Comparison of ENCODE assay signal across 14 mouse cellular contexts in genomic region chr1:125488915-125489730, GRCm38 (mm10). TPM values are rescaled to one million over a fixed set of nuclear protein-coding genes. Genes with fewer than 3 reads are reported as not detected.
A peak's percentile ranks its signal among the peaks of the same experiment; 100 is the strongest.
DNase-seq lines count a peak whose midpoint lies in the region; ATAC-seq and TF ChIP-seq lines count a peak whose summit lies in the region.
"Had no signal": no experiment of that assay in that cellular context is flagged by ENCODE, and none has a peak within 500 bp of the region (broad histone marks: within the 10 kb centered on the region; RNA-seq: fewer than 3 reads in every experiment).

No protein-coding gene starts in this region.

- H3K9ac ChIP-seq in heart, embryonic 12.5 days = no peak overlapping the region
- no peak overlapping the region for H3K9ac ChIP-seq in lung, postnatal 0 days (replicated peaks; ENCODE audit: low read depth)
- no peak overlapping the region for H3K9ac ChIP-seq in stomach, postnatal 0 days (ENCODE audit: low read length)
- H3K9ac ChIP-seq: embryonic facial prominence, embryonic 12.5 days; forebrain, embryonic 12.5 days; hindbrain, embryonic 14.5 days; liver, embryonic 14.5 days had no signal

- 52% methylated on average over 5 of the region's 5 CpGs for WGBS in heart, embryonic 12.5 days
- WGBS in lung, postnatal 0 days = 43% methylated on average over 5 of the region's 5 CpGs
- 60% methylated on average over 5 of the region's 5 CpGs for WGBS in lung, adult 2 months
- WGBS in stomach, postnatal 0 days = 41% methylated on average over 5 of the region's 5 CpGs

- no peak for TF ChIP-seq CTCF in lung, postnatal 0 days (IDR thresholded peaks at IDR 0.05)
- TF ChIP-seq CTCF in lung, adult 2 months (IDR thresholded peaks at IDR 0.05; ENCODE audit: insufficient read depth, low read length) = no peak
- no peak for TF ChIP-seq CTCF in stomach, postnatal 0 days (IDR thresholded peaks at IDR 0.05; ENCODE audit: low read depth)

- DNase-seq in heart, postnatal 25 days (ENCODE audit: low spot score) = no peak
- DNase-seq in lung, postnatal 0 days (ENCODE audit: low spot score) = peak; percentile 23
- DNase-seq in lung, adult 2 months = no peak
- peak; percentile 20 for DNase-seq in kidney, postnatal 14 days
- DNase-seq in stomach, postnatal 0 days (ENCODE audit: low spot score) = peak; percentile 52
- no peak for DNase-seq in gastrocnemius, postnatal 4 days (ENCODE audit: low spot score in 2 of 2)
- DNase-seq in cerebellum, postnatal 10 days = no peak
- DNase-seq: adrenal gland, adult 2 months; gastrocnemius, postnatal 10 days had no signal

- no peaks in the 10 kb centered on the region for H3K36me3 ChIP-seq in heart, embryonic 12.5 days
- H3K36me3 ChIP-seq in lung, postnatal 0 days (ENCODE audit: insufficient read depth, low read length) = no peaks in the 10 kb centered on the region
- H3K36me3 ChIP-seq in stomach, postnatal 0 days (ENCODE audit: control insufficient read depth, insufficient read depth, low read length) = no peaks in the 10 kb centered on the region
- H3K36me3 ChIP-seq: embryonic facial prominence, embryonic 12.5 days; forebrain, embryonic 12.5 days had no signal

- intact Hi-C loops in heart, postnatal 25 days (cut with DNase I) = no loop called here

- TF ChIP-seq POLR2A in lung, adult 2 months (IDR thresholded peaks at IDR 0.05; ENCODE audit: borderline replicate concordance, extremely low read depth, low read depth, low read length) = no peak

- no peak overlapping the region for H3K4me2 ChIP-seq in heart, embryonic 12.5 days
- H3K4me2 ChIP-seq in lung, postnatal 0 days (replicated peaks; ENCODE audit: low read depth, low read length) = no peak overlapping the region
- H3K4me2 ChIP-seq in stomach, postnatal 0 days (replicated peaks; ENCODE audit: low read depth) = no peak overlapping the region
- H3K4me2 ChIP-seq: embryonic facial prominence, embryonic 12.5 days; forebrain, embryonic 12.5 days; hindbrain, embryonic 14.5 days had no signal

- H3K4me3 ChIP-seq in heart, embryonic 12.5 days = no peak overlapping the region
- no peak overlapping the region for H3K4me3 ChIP-seq in lung, postnatal 0 days (ENCODE audit: low read depth, low read length)
- no peak overlapping the region for H3K4me3 ChIP-seq in lung, adult 2 months (replicated peaks; ENCODE audit: extremely low read depth, low read depth, low read length)
- no peak overlapping the region for H3K4me3 ChIP-seq in stomach, postnatal 0 days (ENCODE audit: low read depth, low read length)
- H3K4me3 ChIP-seq: embryonic facial prominence, embryonic 12.5 days; forebrain, embryonic 12.5 days had no signal

- H3K27me3 ChIP-seq in heart, embryonic 12.5 days (replicated peaks) = no peaks in the 10 kb centered on the region
- no peaks in the 10 kb centered on the region for H3K27me3 ChIP-seq in lung, postnatal 0 days (replicated peaks; ENCODE audit: insufficient read depth, low read length)
- H3K27me3 ChIP-seq in stomach, postnatal 0 days (ENCODE audit: control insufficient read depth, insufficient read depth, low read length) = no peaks in the 10 kb centered on the region
- H3K27me3 ChIP-seq: embryonic facial prominence, embryonic 12.5 days; forebrain, embryonic 12.5 days had no signal

- ATAC-seq in heart, embryonic 12.5 days (ENCODE audit: insufficient number of reproducible peaks, low FRiP score) = no peak
- no peak for ATAC-seq in lung, postnatal 0 days
- ATAC-seq in stomach, postnatal 0 days (ENCODE audit: low FRiP score, low TSS enrichment) = peak; percentile 97

- no peak for TF ChIP-seq EP300 in lung, postnatal 0 days (IDR thresholded peaks at IDR 0.05)
- TF ChIP-seq EP300 in stomach, postnatal 0 days (optimal IDR thresholded peaks at IDR 0.05) = no peak

- no peaks in the 10 kb centered on the region for H3K9me3 ChIP-seq in heart, embryonic 12.5 days (replicated peaks)
- H3K9me3 ChIP-seq in lung, postnatal 0 days (ENCODE audit: low read length) = no peaks in the 10 kb centered on the region
- H3K9me3 ChIP-seq in stomach, postnatal 0 days (ENCODE audit: control insufficient read depth, low read length) = no peaks in the 10 kb centered on the region
- H3K9me3 ChIP-seq: embryonic facial prominence, embryonic 12.5 days; forebrain, embryonic 12.5 days had no signal

- H3K4me1 ChIP-seq in heart, embryonic 12.5 days (replicated peaks) = peaks cover 21% of the 10 kb centered on the region
- H3K4me1 ChIP-seq in lung, postnatal 0 days (ENCODE audit: insufficient read depth, low read depth, low read length) = no peaks in the 10 kb centered on the region
- H3K4me1 ChIP-seq in lung, adult 2 months (ENCODE audit: control insufficient read depth, insufficient read depth, low read length) = no peaks in the 10 kb centered on the region
- H3K4me1 ChIP-seq in stomach, postnatal 0 days (replicated peaks; ENCODE audit: control insufficient read depth, insufficient read depth) = no peaks in the 10 kb centered on the region
- H3K4me1 ChIP-seq: embryonic facial prominence, embryonic 12.5 days had no signal

- peak overlapping the region; percentile 51; the same call in 1 of the 2 replicates for H3K27ac ChIP-seq in heart, embryonic 12.5 days (ENCODE audit: poor library complexity, severe bottlenecking)
- H3K27ac ChIP-seq in lung, postnatal 0 days (ENCODE audit: low read length) = no peak overlapping the region
- H3K27ac ChIP-seq in stomach, postnatal 0 days (replicated peaks) = peak overlapping the region; percentile 67
- H3K27ac ChIP-seq: embryonic facial prominence, embryonic 12.5 days; forebrain, embryonic 12.5 days; hindbrain, embryonic 14.5 days; liver, embryonic 14.5 days had no signal

RNA-seq across cellular contexts. Expression of gene Actr3, which starts 53.6 kb away (rescaled TPM):
- polyA plus RNA-seq in heart, embryonic 12.5 days (2016; fragmentation: Nextera tagmentation; extraction: Ambion mirVana) = 301 and 313 TPM in 2 replicates
- total RNA-seq in heart, postnatal 25 days (2021) = 100 to 1,000 TPM; 125 to 136 TPM
- polyA plus RNA-seq in lung, postnatal 0 days (2015; fragmentation: Nextera tagmentation; extraction: Ambion mirVana) = 205 and 244 TPM in 2 replicates
- 36.6 and 64.6 TPM in 2 replicates for polyA plus RNA-seq in lung, adult 2 months (2012; rRNA removed)
- polyA plus RNA-seq in stomach, postnatal 0 days (2015; fragmentation: Nextera tagmentation; extraction: Ambion mirVana) = 245 and 251 TPM in 2 replicates
- total RNA-seq in gastrocnemius, postnatal 4 days (2021) = 100 to 1,000 TPM; 126 TPM

Comparison
In these comparisons a context has a peak if more than half of its experiments do, and no peak if none do; other contexts are left out.
1. DNase-seq: peak in lung, postnatal 0 days (single experiment), kidney, postnatal 14 days (single experiment) and stomach, postnatal 0 days (single experiment); none in heart, postnatal 25 days (single experiment), lung, adult 2 months (single experiment), gastrocnemius, postnatal 4 days (0 of 2) and cerebellum, postnatal 10 days (0 of 2).